Mouse (Mus musculus): ENCODE measurements around the gene Ass1. TPM values are rescaled to one million over a fixed set of nuclear protein-coding genes. Genes with fewer than 3 reads are reported as not detected.

Ass1 gene
- polyA plus RNA-seq, 1 experiment from 2014 or later: 7.7 TPM

- Histone ChIP-seq H3K4me2 (peak overlapping the region; percentile 66), H3K9me3 (replicated peaks) (no peaks in the 10 kb centered on the region), H3K27me3 (peaks cover 49% of the 10 kb centered on the region), H3K9ac (no peak overlapping the region), H3K4me3 (peak overlapping the region; percentile 37; the same call in 1 of the 2 replicates), H3K27ac (no peak overlapping the region), H3K4me1 (replicated peaks) (peaks cover 33% of the 10 kb centered on the region), H3K36me3 (no peaks in the 10 kb centered on the region)
- ATAC-seq (replicated peaks; ENCODE audit: insufficient number of reproducible peaks, insufficient read depth, low FRiP score, low read depth): no peak
- 43% methylated on average over 16 of the region's 16 CpGs for WGBS
Measured at GRCm38 (mm10) chr2:31458989-31459936, 10.7 kb upstream of the Ass1 start.

GRCm38 (mm10) chr2:31460025-31460571 is 9.9 kb upstream of the Ass1 start:
- Histone ChIP-seq H3K4me3 (peak overlapping the region; percentile 37), H3K4me2 (peak overlapping the region; percentile 66), H3K4me1 (replicated peaks) (peaks cover 25% of the 10 kb centered on the region), H3K9me3 (replicated peaks) (no peaks in the 10 kb centered on the region), H3K36me3 (no peaks in the 10 kb centered on the region), H3K27me3 (peaks cover 52% of the 10 kb centered on the region), H3K27ac (no peak overlapping the region), H3K9ac (no peak overlapping the region)
- WGBS: 2% methylated on average over 48 of the region's 48 CpGs
- peak; percentile 54 for ATAC-seq (replicated peaks; ENCODE audit: insufficient number of reproducible peaks, insufficient read depth, low FRiP score, low read depth)

GRCm38 (mm10) chr2:31460920-31461319 is 9.1 kb upstream of the Ass1 start:
- no peaks in the 10 kb centered on the region for H3K9me3 ChIP-seq (replicated peaks)
- no peaks in the 10 kb centered on the region for H3K36me3 ChIP-seq
- no peak overlapping the region for H3K27ac ChIP-seq
- no peak overlapping the region for H3K4me2 ChIP-seq
- no peak overlapping the region for H3K9ac ChIP-seq
- ATAC-seq (replicated peaks; ENCODE audit: insufficient number of reproducible peaks, insufficient read depth, low FRiP score, low read depth): no peak
- no peak overlapping the region for H3K4me3 ChIP-seq
- H3K4me1 ChIP-seq (replicated peaks): peaks cover 17% of the 10 kb centered on the region
- peaks cover 52% of the 10 kb centered on the region for H3K27me3 ChIP-seq
- 72% methylated on average over 7 of the region's 7 CpGs for WGBS

GRCm38 (mm10) chr2:31462051-31462450 is 8.0 kb upstream of the Ass1 start:
- H3K9me3 ChIP-seq (replicated peaks): no peaks in the 10 kb centered on the region
- no peaks in the 10 kb centered on the region for H3K36me3 ChIP-seq
- WGBS: 38% methylated on average over 8 of the region's 8 CpGs
- H3K4me1 ChIP-seq (replicated peaks): peaks cover 16% of the 10 kb centered on the region
- H3K4me3 ChIP-seq: no peak overlapping the region
- H3K27me3 ChIP-seq: peaks cover 52% of the 10 kb centered on the region
- no peak overlapping the region for H3K27ac ChIP-seq
- ATAC-seq (replicated peaks; ENCODE audit: insufficient number of reproducible peaks, insufficient read depth, low FRiP score, low read depth): no peak
- no peak overlapping the region for H3K4me2 ChIP-seq
- H3K9ac ChIP-seq: no peak overlapping the region

- peaks cover 50% of the 10 kb centered on the region for H3K27me3 ChIP-seq
Measured at GRCm38 (mm10) chr2:31463253-31463652, 6.8 kb upstream of the Ass1 start.

GRCm38 (mm10) chr2:31463696-31464528 is 6.1 kb upstream of the Ass1 start:
- no peak overlapping the region for H3K4me3 ChIP-seq
- no peak overlapping the region for H3K4me2 ChIP-seq
- H3K27me3 ChIP-seq: peaks cover 50% of the 10 kb centered on the region
- H3K9ac ChIP-seq: no peak overlapping the region
- H3K9me3 ChIP-seq (replicated peaks): no peaks in the 10 kb centered on the region
- no peak overlapping the region for H3K27ac ChIP-seq
- WGBS: 49% methylated on average over 8 of the region's 8 CpGs
- ATAC-seq (replicated peaks; ENCODE audit: insufficient number of reproducible peaks, insufficient read depth, low FRiP score, low read depth): no peak
- peaks cover 16% of the 10 kb centered on the region for H3K4me1 ChIP-seq (replicated peaks)
- no peaks in the 10 kb centered on the region for H3K36me3 ChIP-seq

More at GRCm38 (mm10) chr2:31463253-31463652, 6.8 kb upstream of the Ass1 start:
- Histone ChIP-seq H3K9me3 (replicated peaks) (no peaks in the 10 kb centered on the region), H3K4me1 (replicated peaks) (peaks cover 16% of the 10 kb centered on the region), H3K27ac (no peak overlapping the region), H3K4me3 (no peak overlapping the region), H3K4me2 (no peak overlapping the region), H3K9ac (no peak overlapping the region), H3K36me3 (no peaks in the 10 kb centered on the region)
- no peak for ATAC-seq (replicated peaks; ENCODE audit: insufficient number of reproducible peaks, insufficient read depth, low FRiP score, low read depth)
- 70% methylated on average over 7 of the region's 7 CpGs for WGBS

GRCm38 (mm10) chr2:31464529-31464910 is 5.5 kb upstream of the Ass1 start:
- 79% methylated on average over 6 of the region's 6 CpGs for WGBS
- ATAC-seq (replicated peaks; ENCODE audit: insufficient number of reproducible peaks, insufficient read depth, low FRiP score, low read depth): no peak
- H3K27me3 ChIP-seq: peaks cover 50% of the 10 kb centered on the region
- no peaks in the 10 kb centered on the region for H3K36me3 ChIP-seq
- no peaks in the 10 kb centered on the region for H3K9me3 ChIP-seq (replicated peaks)
- peaks cover 17% of the 10 kb centered on the region for H3K4me1 ChIP-seq (replicated peaks)
- no peak overlapping the region for H3K9ac ChIP-seq
- no peak overlapping the region for H3K4me2 ChIP-seq
- H3K27ac ChIP-seq: no peak overlapping the region
- no peak overlapping the region for H3K4me3 ChIP-seq

GRCm38 (mm10) chr2:31467457-31467856 is 2.5 kb upstream of the Ass1 start:
- Histone ChIP-seq H3K4me3 (no peak overlapping the region), H3K4me1 (replicated peaks) (peaks cover 18% of the 10 kb centered on the region), H3K9me3 (replicated peaks) (no peaks in the 10 kb centered on the region), H3K4me2 (no peak overlapping the region), H3K27ac (no peak overlapping the region), H3K9ac (no peak overlapping the region), H3K36me3 (no peaks in the 10 kb centered on the region), H3K27me3 (peaks cover 55% of the 10 kb centered on the region)
- ATAC-seq (replicated peaks; ENCODE audit: insufficient number of reproducible peaks, insufficient read depth, low FRiP score, low read depth): no peak
- whole genome bisulfite sequencing: 64% methylated on average over 1 of the region's 1 CpGs

GRCm38 (mm10) chr2:31468857-31469256 is 1.1 kb upstream of the Ass1 start:
- H3K9ac ChIP-seq: no peak overlapping the region
- 80% methylated on average over 7 of the region's 7 CpGs for WGBS
- H3K27me3 ChIP-seq: peaks cover 48% of the 10 kb centered on the region
- no peak overlapping the region for H3K4me3 ChIP-seq
- H3K36me3 ChIP-seq: no peaks in the 10 kb centered on the region
- H3K4me2 ChIP-seq: no peak overlapping the region
- H3K27ac ChIP-seq: no peak overlapping the region
- H3K4me1 ChIP-seq (replicated peaks): peaks cover 18% of the 10 kb centered on the region
- no peaks in the 10 kb centered on the region for H3K9me3 ChIP-seq (replicated peaks)
- ATAC-seq (replicated peaks; ENCODE audit: insufficient number of reproducible peaks, insufficient read depth, low FRiP score, low read depth): no peak

- no peak for ATAC-seq (replicated peaks; ENCODE audit: insufficient number of reproducible peaks, insufficient read depth, low FRiP score, low read depth)
- Histone ChIP-seq H3K4me2 (peak overlapping the region; percentile 95), H3K9me3 (replicated peaks) (no peaks in the 10 kb centered on the region), H3K9ac (peak overlapping the region; percentile 46; the same call in 1 of the 2 replicates), H3K4me3 (peak overlapping the region; percentile 54), H3K36me3 (no peaks in the 10 kb centered on the region), H3K4me1 (replicated peaks) (peaks cover 18% of the 10 kb centered on the region), H3K27ac (no peak overlapping the region), H3K27me3 (peaks cover 41% of the 10 kb centered on the region)
- WGBS: 36% methylated on average over 7 of the region's 7 CpGs
Measured at GRCm38 (mm10) chr2:31469480-31469879, 527 bp upstream of the Ass1 start.

Data from heart, embryonic 15.5 days (tissue).